Comparison of ENCODE assay signal across 21 mouse cellular contexts in the genomic region with DNA sequence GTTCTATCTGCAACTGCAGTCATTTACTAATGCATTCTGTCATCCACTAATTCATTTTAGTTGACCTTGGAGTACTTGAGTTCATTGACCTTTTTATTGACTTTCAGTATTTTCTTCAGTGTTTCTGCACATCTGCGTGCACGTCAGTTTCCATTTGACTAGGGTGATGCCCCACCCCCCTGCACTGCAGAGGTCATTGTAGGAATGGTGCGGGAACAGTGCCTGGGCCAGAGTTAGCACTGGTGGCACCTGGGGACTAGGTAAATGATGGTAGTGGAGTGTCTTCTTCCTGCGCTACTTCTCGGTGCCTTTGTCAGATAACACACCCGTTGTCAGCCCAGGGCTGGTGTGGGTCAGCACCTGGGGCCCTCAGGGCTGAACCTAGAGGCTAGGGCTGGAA.
A peak's percentile ranks its signal among the peaks of the same experiment; 100 is the strongest.
DNase-seq lines count a peak whose midpoint lies in the region; ATAC-seq and TF ChIP-seq lines count a peak whose summit lies in the region.
"Had no signal": no experiment of that assay in that cellular context is flagged by ENCODE, and none has a peak within 500 bp of the region (broad histone marks: within the 10 kb centered on the region; RNA-seq: fewer than 3 reads in every experiment).

No protein-coding gene starts in this region.

- peaks cover 2% of the 10 kb centered on the region; the same call in 1 of the 2 replicates for H3K27me3 ChIP-seq in hindbrain, embryonic 11.5 days (ENCODE audit: control insufficient read depth, insufficient read depth, low read length)
- H3K27me3 ChIP-seq in hindbrain, embryonic 16.5 days (replicated peaks; ENCODE audit: control insufficient read depth, insufficient read depth, low read length) = no peaks in the 10 kb centered on the region
- H3K27me3 ChIP-seq in liver, adult 2 months (ENCODE audit: control insufficient read depth, insufficient read depth, low read length) = no peaks in the 10 kb centered on the region
- H3K27me3 ChIP-seq in liver, postnatal 0 days (ENCODE audit: insufficient read depth, low read length) = no peaks in the 10 kb centered on the region
- H3K27me3 ChIP-seq in CH12.LX (replicated peaks) = peaks cover 57% of the 10 kb centered on the region
- H3K27me3 ChIP-seq: neural tube, embryonic 12.5 days had no signal

- TF ChIP-seq POLR2A in liver, adult 2 months (IDR thresholded peaks at IDR 0.05; ENCODE audit: extremely low read depth, insufficient read depth, low read length) = no peak
- no peak for TF ChIP-seq POLR2A in CH12.LX (IDR thresholded peaks at IDR 0.05; ENCODE audit: low read depth, low read length)

- H3K4me1 ChIP-seq in hindbrain, embryonic 11.5 days (replicated peaks; ENCODE audit: control insufficient read depth, insufficient read depth, low read length) = 0 out of 2 replicates have a peak, but pooled peaks cover 2% of the 10 kb centered on the region
- H3K4me1 ChIP-seq in hindbrain, embryonic 16.5 days (ENCODE audit: control insufficient read depth, insufficient read depth, low read depth, low read length) = peaks cover 16% of the 10 kb centered on the region
- H3K4me1 ChIP-seq in liver, adult 2 months (ENCODE audit: control insufficient read depth, insufficient read depth, low read length) = peaks cover 2% of the 10 kb centered on the region; the same call in 1 of the 2 replicates
- no peaks in the 10 kb centered on the region for H3K4me1 ChIP-seq in liver, postnatal 0 days (ENCODE audit: insufficient read depth)
- peaks cover 5 to 13% of the 10 kb centered on the region in 2 experiments; a peak in 3 of 4 replicates for H3K4me1 ChIP-seq in CH12.LX (ENCODE audit: control insufficient read depth in 1 of 2, insufficient read depth in 2 of 2)
- H3K4me1 ChIP-seq: embryonic facial prominence, embryonic 12.5 days; liver, embryonic 12.5 days; megakaryocyte, embryonic 14.5 days had no signal

- in situ Hi-C loops in CH12.LX (cut with MboI; ENCODE audit: low pct_ligation_motif_present, low pct_unique_long_range_greater_than_20kb, low sequenced_read_pairs) = no loop called here

- H3K4me3 ChIP-seq in hindbrain, embryonic 11.5 days (ENCODE audit: low read depth, low read length) = no peak overlapping the region
- H3K4me3 ChIP-seq in hindbrain, embryonic 16.5 days (ENCODE audit: low read length) = no peak overlapping the region
- no peak overlapping the region for H3K4me3 ChIP-seq in liver, adult 2 months (ENCODE audit: insufficient read depth, low read depth, low read length)
- H3K4me3 ChIP-seq in liver, postnatal 0 days (ENCODE audit: low read depth, low read length) = no peak overlapping the region
- H3K4me3 ChIP-seq in CH12.LX (replicated peaks in 1 of 3; ENCODE audit: low read depth in 2 of 3, low read length in 2 of 3, poor library complexity in 1 of 3) = no peak overlapping the region
- H3K4me3 ChIP-seq: embryonic facial prominence, embryonic 12.5 days; limb, embryonic 12.5 days; liver, embryonic 12.5 days; megakaryocyte, embryonic 14.5 days; neural tube, embryonic 12.5 days had no signal

- TF ChIP-seq CTCF in liver, adult 2 months (IDR thresholded peaks at IDR 0.05; ENCODE audit: low read depth, low read length) = no peak
- TF ChIP-seq CTCF in liver, postnatal 0 days (IDR thresholded peaks at IDR 0.05; ENCODE audit: low read depth) = no peak
- TF ChIP-seq CTCF in CH12.LX (conservative IDR thresholded peaks at IDR 0.05 in 1 of 2, IDR thresholded peaks at IDR 0.05 in 1 of 2; ENCODE audit: low read depth in 2 of 2, low read length in 2 of 2) = no peak

- no peak overlapping the region for H3K4me2 ChIP-seq in hindbrain, embryonic 11.5 days (replicated peaks; ENCODE audit: low read depth, low read length)
- no peak overlapping the region for H3K4me2 ChIP-seq in hindbrain, embryonic 16.5 days (ENCODE audit: low read length)
- no peak overlapping the region for H3K4me2 ChIP-seq in liver, postnatal 0 days (ENCODE audit: low read depth, low read length)
- H3K4me2 ChIP-seq in CH12.LX (ENCODE audit: insufficient read depth, low read depth, poor library complexity, severe bottlenecking) = peak overlapping the region; percentile 54; the same call in 1 of the 2 replicates
- H3K4me2 ChIP-seq: embryonic facial prominence, embryonic 12.5 days; limb, embryonic 12.5 days; liver, embryonic 12.5 days; lung, embryonic 14.5 days had no signal

- no peak for DNase-seq in hindbrain, embryonic 11.5 days (ENCODE audit: low spot score)
- peak; percentile 23 for DNase-seq in liver, adult 2 months (ENCODE audit: extremely low read depth, low read depth, low spot score)
- DNase-seq in liver, postnatal 0 days = no peak
- DNase-seq in CH12.LX (ENCODE audit: extremely low read depth) = no peak
- DNase-seq in kidney, postnatal 25 days = peak; percentile 44 to 59
- no peak for DNase-seq in lung, adult 18-20 months
- DNase-seq: adrenal gland, adult 8-10 months; cerebellum, adult 2 months; layer of hippocampus, postnatal 36 days; lung, embryonic 14.5 days; right cerebral cortex, adult 18-20 months; right cerebral cortex, postnatal 4 days; thymus, postnatal 36 days had no signal

- no peak for TF ChIP-seq EP300 in liver, postnatal 0 days (IDR thresholded peaks at IDR 0.05; ENCODE audit: low read depth)
- no peak for TF ChIP-seq EP300 in CH12.LX (IDR thresholded peaks at IDR 0.05; ENCODE audit: low read length)

- WGBS in hindbrain, embryonic 11.5 days = 29% methylated on average over 6 of the region's 6 CpGs
- WGBS in hindbrain, embryonic 16.5 days = 36% methylated on average over 6 of the region's 6 CpGs
- 27% methylated on average over 6 of the region's 6 CpGs for WGBS in liver, adult 2 months
- WGBS in liver, postnatal 0 days (ENCODE audit: insufficient replicate concordance) = 39% methylated on average over 6 of the region's 6 CpGs

- H3K36me3 ChIP-seq in hindbrain, embryonic 11.5 days (ENCODE audit: control insufficient read depth, insufficient read depth, low read length) = no peaks in the 10 kb centered on the region
- no peaks in the 10 kb centered on the region for H3K36me3 ChIP-seq in hindbrain, embryonic 16.5 days (ENCODE audit: control insufficient read depth, insufficient read depth, low read length)
- H3K36me3 ChIP-seq in liver, adult 2 months (ENCODE audit: control insufficient read depth, insufficient read depth, low read length) = no peaks in the 10 kb centered on the region
- H3K36me3 ChIP-seq in liver, postnatal 0 days (replicated peaks; ENCODE audit: insufficient read depth, low read length) = no peaks in the 10 kb centered on the region
- H3K36me3 ChIP-seq in CH12.LX (replicated peaks in 1 of 2; ENCODE audit: control insufficient read depth in 1 of 2, insufficient read depth in 1 of 2, low read length in 1 of 2) = no peaks in the 10 kb centered on the region
- H3K36me3 ChIP-seq: embryonic facial prominence, embryonic 12.5 days; limb, embryonic 12.5 days; liver, embryonic 12.5 days; neural tube, embryonic 12.5 days had no signal

- dilution Hi-C loops in CH12.LX (cut with MboI; ENCODE audit: extremely low pct_ligation_motif_present, extremely low pct_unique_long_range_greater_than_20kb, low sequenced_read_pairs) = no loop called here

- H3K27ac ChIP-seq in hindbrain, embryonic 11.5 days (ENCODE audit: low read depth, low read length) = no peak overlapping the region
- no peak overlapping the region for H3K27ac ChIP-seq in hindbrain, embryonic 16.5 days (ENCODE audit: low read depth, low read length)
- H3K27ac ChIP-seq in liver, adult 2 months (replicated peaks; ENCODE audit: insufficient read depth, low read depth, low read length) = no peak overlapping the region
- no peak overlapping the region for H3K27ac ChIP-seq in liver, postnatal 0 days (ENCODE audit: low read depth)
- H3K27ac ChIP-seq in CH12.LX (ENCODE audit: insufficient read depth, low read depth) = no peak overlapping the region
- H3K27ac ChIP-seq: embryonic facial prominence, embryonic 12.5 days; limb, embryonic 12.5 days; liver, embryonic 12.5 days; neural tube, embryonic 12.5 days had no signal

- no peak overlapping the region for H3K9ac ChIP-seq in hindbrain, embryonic 11.5 days (ENCODE audit: low read depth, low read length)
- no peak overlapping the region for H3K9ac ChIP-seq in hindbrain, embryonic 16.5 days (ENCODE audit: low read depth, low read length)
- H3K9ac ChIP-seq in liver, adult 2 months (ENCODE audit: low read depth, low read length) = no peak overlapping the region
- no peak overlapping the region for H3K9ac ChIP-seq in liver, postnatal 0 days (replicated peaks)
- H3K9ac ChIP-seq in CH12.LX (ENCODE audit: insufficient read depth, low read depth) = no peak overlapping the region
- H3K9ac ChIP-seq: embryonic facial prominence, embryonic 12.5 days; limb, embryonic 12.5 days; liver, embryonic 12.5 days; lung, embryonic 14.5 days; neural tube, embryonic 12.5 days had no signal

- H3K79me2 ChIP-seq in liver, adult 2 months (ENCODE audit: control insufficient read depth, insufficient read depth, low read length) = no peaks in the 10 kb centered on the region
- no peaks in the 10 kb centered on the region for H3K79me2 ChIP-seq in CH12.LX (replicated peaks; ENCODE audit: control insufficient read depth, extremely low read depth, insufficient read depth, poor library complexity, severe bottlenecking)

- TF ChIP-seq RAD21 in CH12.LX (IDR thresholded peaks at IDR 0.05; ENCODE audit: low read depth, low read length) = no peak

- no peaks in the 10 kb centered on the region for H3K9me3 ChIP-seq in hindbrain, embryonic 11.5 days (ENCODE audit: control insufficient read depth, low read length)
- no peaks in the 10 kb centered on the region for H3K9me3 ChIP-seq in hindbrain, embryonic 16.5 days (ENCODE audit: control insufficient read depth, low read length)
- H3K9me3 ChIP-seq in liver, postnatal 0 days (ENCODE audit: low read length) = no peaks in the 10 kb centered on the region
- no peaks in the 10 kb centered on the region for H3K9me3 ChIP-seq in CH12.LX (replicated peaks; ENCODE audit: low read length)
- H3K9me3 ChIP-seq: embryonic facial prominence, embryonic 12.5 days; limb, embryonic 12.5 days; liver, embryonic 12.5 days; megakaryocyte, embryonic 14.5 days; neural tube, embryonic 12.5 days had no signal

- peak; percentile 64 for ATAC-seq in hindbrain, embryonic 11.5 days (ENCODE audit: low FRiP score)
- no peak for ATAC-seq in hindbrain, embryonic 16.5 days
- ATAC-seq in liver, postnatal 0 days = no peak
- no peak for ATAC-seq in megakaryocyte, adult 5-6 weeks (ENCODE audit: poor library complexity, severe bottlenecking)
- ATAC-seq: activated CD4-positive, CD25-positive, alpha-beta regulatory T cell, adult 4 months; liver, embryonic 12.5 days had no signal

TF ChIP-seq in CH12.LX, 34 proteins besides CTCF, POLR2A, EP300 and RAD21 (continues in another document):
- TF ChIP-seq MYC (IDR thresholded peaks at IDR 0.05; ENCODE audit: low read depth, low read length) (no peak), POLR2AphosphoS2 (IDR thresholded peaks at IDR 0.05; ENCODE audit: low read depth, low read length) (no peak), TCF12 (IDR thresholded peaks at IDR 0.05; ENCODE audit: low read depth, low read length) (no peak), GABPA (IDR thresholded peaks at IDR 0.05; ENCODE audit: insufficient replicate concordance, low read depth, low read length) (no peak), JUN (IDR thresholded peaks at IDR 0.05; ENCODE audit: insufficient read depth, low read depth, low read length) (no peak), IRF4 (IDR thresholded peaks at IDR 0.05; ENCODE audit: low read depth, low read length) (peak; percentile 28; the same call in 1 of the 2 replicates), MAX (IDR thresholded peaks at IDR 0.05; ENCODE audit: low read length) (no peak)

Comparison
In these comparisons a context has a peak if more than half of its experiments do, and no peak if none do; other contexts are left out.
1. DNase-seq: peak in liver, adult 2 months (single experiment) and kidney, postnatal 25 days (2 of 2); none in hindbrain, embryonic 11.5 days (single experiment), liver, postnatal 0 days (single experiment), CH12.LX (single experiment) and lung, adult 18-20 months (0 of 2).